Mouse (Mus musculus): ENCODE measurements around the gene Pid1.

GRCm38 (mm10) chr1:84199890-84200289 is 164.1 kb downstream of the Pid1 start:
- TF ChIP-seq EP300 (optimal IDR thresholded peaks at IDR 0.05) (no peak), CTCF (IDR thresholded peaks at IDR 0.05; ENCODE audit: low read depth) (no peak)

Measured in stomach, postnatal 0 days (tissue).